Mouse (Mus musculus) heart, postnatal 0 days (tissue): ENCODE results near the gene Atp5j2.

Source experiments
- CTCF ChIP-seq: IDR thresholded peaks from 2 replicates; pipeline ENCODE4 v1.5.1; 2016; ENCODE audit warnings: antibody characterized with exemption, control low read depth, low read depth
- EP300 ChIP-seq: IDR thresholded peaks from 2 replicates; pipeline ENCODE4 v1.6.1; 2016; ENCODE audit warnings: antibody characterized with exemption, low read depth

DNA sequence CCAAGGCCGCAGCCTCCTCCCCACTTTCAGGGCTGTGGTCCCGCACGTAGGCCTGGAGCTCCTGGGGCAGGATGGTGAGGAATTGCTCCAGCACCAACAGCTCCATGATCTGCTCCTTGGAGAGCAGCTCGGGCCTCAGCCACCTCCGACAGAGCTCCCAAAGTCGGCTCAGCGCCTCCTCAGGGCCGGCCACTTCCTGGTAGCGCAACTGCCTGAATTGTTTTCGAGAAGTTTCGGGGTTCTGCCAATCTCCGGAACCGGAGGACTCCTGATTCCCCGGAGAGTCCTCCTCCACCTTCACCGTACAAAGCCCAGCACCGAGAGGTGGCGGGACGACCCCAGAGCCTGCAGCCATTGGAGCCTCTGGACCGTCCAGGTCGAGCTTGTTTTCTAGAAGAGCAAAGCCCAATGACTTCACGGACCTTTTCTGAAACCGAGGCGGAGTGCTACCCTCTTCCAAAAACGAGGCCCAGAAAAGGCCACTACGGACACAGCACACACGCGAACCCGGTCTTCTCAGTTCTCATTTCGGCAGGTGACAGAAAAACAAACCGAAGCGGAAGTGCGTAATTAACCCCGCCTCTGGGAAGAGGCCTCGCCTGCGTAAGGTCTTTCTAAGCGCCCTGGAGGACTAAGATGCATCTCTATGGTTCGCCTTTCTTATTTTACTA is 9.6 kb upstream of the Atp5j2 start, which contains the start of gene Zkscan14:
- TF ChIP-seq CTCF = no peak
- no peak; the same call in 1 of the 2 replicates for TF ChIP-seq EP300
